Mouse (Mus musculus) spleen, postnatal 0 days (tissue): Measurements from ENCODE around the gene Mtfr1l. TPM values are rescaled to one million over a fixed set of nuclear protein-coding genes. Genes with fewer than 3 reads are reported as not detected.

Source experiments
- polyA plus RNA-seq: library from polyadenylated mRNA; unstranded; fragments of >200 nt; fragmentation: Nextera tagmentation; extraction: Ambion mirVana; gene quantifications from 2 replicates; pipeline ENCODE4 v1.2.1, GENCODE M21; 2015

Gene Mtfr1l
- polyA plus RNA-seq, result 58.8 and 62.0 TPM in 2 replicates

GRCm38 (mm10) chr4:134534932-134535786, at the start of gene Mtfr1l:
Mtfr1l (minus strand) TSS chr4:134535387.

GRCm38 (mm10) chr4:134551494-134552316, 16.5 kb upstream of the Mtfr1l start, which contains the start of gene Selenon:
Selenon (minus strand) TSS chr4:134552166.

GRCm38 (mm10) chr4:134510845-134511411, 24.3 kb downstream of the Mtfr1l start, which contains the start of gene Aunip:
Aunip (plus strand) TSS chr4:134510999.

GRCm38 (mm10) chr4:134496595-134497210, 38.5 kb downstream of the Mtfr1l start, which contains the start of gene Paqr7:
Paqr7 (plus strand) TSS chr4:134496697.

Other genes starting within 250 kb of the Mtfr1l start
- 14.1 and 15.3 TPM in 2 replicates for gene Pdik1l, start 247.5 kb downstream of the Mtfr1l start, polyA plus RNA-seq
- gene Trim63, start 220.3 kb downstream of the Mtfr1l start, polyA plus RNA-seq, result 0.41 and 0.76 TPM in 2 replicates
- 0.57 and 0.70 TPM in 2 replicates for gene Slc30a2, start 192.2 kb downstream of the Mtfr1l start, polyA plus RNA-seq
- 0.38 and 0.48 TPM in 2 replicates for gene Extl1, start 151.5 kb downstream of the Mtfr1l start, polyA plus RNA-seq
- 4.3 and 6.0 TPM in 2 replicates for gene Pafah2, start 139.1 kb downstream of the Mtfr1l start, polyA plus RNA-seq
- gene Stmn1, start 67.1 kb downstream of the Mtfr1l start, polyA plus RNA-seq, result 682 and 691 TPM in 2 replicates
- 5.9 and 7.2 TPM in 2 replicates for gene Paqr7, start 38.7 kb downstream of the Mtfr1l start, polyA plus RNA-seq
- gene Aunip, start 24.4 kb downstream of the Mtfr1l start, polyA plus RNA-seq, result 19.1 and 23.5 TPM in 2 replicates
- gene Selenon, start 16.8 kb upstream of the Mtfr1l start, polyA plus RNA-seq, result 4.6 and 5.9 TPM in 2 replicates
- gene Man1c1, start 168.9 kb upstream of the Mtfr1l start, polyA plus RNA-seq, result 2.6 and 3.4 TPM in 2 replicates
- gene Ldlrap1, start 232.6 kb upstream of the Mtfr1l start, polyA plus RNA-seq, result 26.5 and 28.4 TPM in 2 replicates